Mouse (Mus musculus) kidney, postnatal 4 days (tissue): ENCODE data around the gene Atf6b.

Experiments
- DNase-seq, 2 experiments: peaks; one replicate each; pipeline ENCODE4 v3.0.0; 2021; ENCODE audit warnings: mixed read lengths in 2 of 2

Atf6b gene

DNA sequence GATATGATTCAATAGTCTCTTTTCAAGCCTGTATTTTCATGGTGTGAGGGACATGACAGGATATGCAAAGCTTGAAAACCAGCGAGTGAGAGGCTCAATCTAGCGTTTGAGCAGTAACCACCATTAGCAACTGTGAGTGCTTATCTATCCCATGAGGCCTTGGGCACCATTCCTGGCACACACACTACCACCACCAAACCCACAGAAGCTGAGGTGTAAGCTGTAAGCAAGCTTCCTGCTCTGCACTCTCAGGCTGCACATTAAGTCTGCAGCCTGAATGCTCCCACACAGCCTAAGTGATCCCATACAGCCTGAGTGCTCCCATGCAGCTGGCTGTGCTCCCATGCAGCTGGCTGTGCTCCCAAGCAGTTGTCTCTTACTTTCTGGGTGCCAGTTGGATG is 53.7 kb downstream of the Atf6b start:
- no peak for DNase-seq
